Mouse (Mus musculus) ZHBTc4 (cell line): ENCODE measurements around the gene Spen.
A peak's percentile ranks its signal among the peaks of the same experiment; 100 is the strongest.
"Not testable (repeated sequence)": the region's sequence is repeated elsewhere in the genome, so short reads cannot be mapped to it uniquely, and the experiment has no call there.

Source experiments
- DNase-seq: peaks from one replicate; pipeline ENCODE4 v3.0.0-alpha.2; 2011; ENCODE audit warnings: low read depth, low spot score

Spen gene

DNA sequence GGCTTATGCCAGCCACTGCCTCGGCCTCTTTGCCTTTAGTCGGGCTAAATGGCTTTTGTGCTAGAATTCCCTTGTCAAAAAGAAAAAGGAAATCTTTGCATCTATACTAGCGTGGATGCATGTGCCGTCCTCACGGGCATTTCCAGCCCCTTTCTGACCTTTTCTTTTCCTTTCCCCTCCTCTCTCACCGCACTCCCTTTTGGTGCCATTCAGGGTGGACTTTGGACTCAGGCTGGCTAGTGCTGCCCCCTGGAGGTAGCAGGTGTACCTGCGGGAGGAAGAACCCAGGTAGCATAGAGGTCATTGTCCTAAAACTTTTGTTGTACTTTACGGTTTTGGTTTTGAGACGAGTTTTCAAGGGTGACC lies 21.5 kb upstream of the Spen start:
- peak; percentile 94 for DNase-seq

DNA sequence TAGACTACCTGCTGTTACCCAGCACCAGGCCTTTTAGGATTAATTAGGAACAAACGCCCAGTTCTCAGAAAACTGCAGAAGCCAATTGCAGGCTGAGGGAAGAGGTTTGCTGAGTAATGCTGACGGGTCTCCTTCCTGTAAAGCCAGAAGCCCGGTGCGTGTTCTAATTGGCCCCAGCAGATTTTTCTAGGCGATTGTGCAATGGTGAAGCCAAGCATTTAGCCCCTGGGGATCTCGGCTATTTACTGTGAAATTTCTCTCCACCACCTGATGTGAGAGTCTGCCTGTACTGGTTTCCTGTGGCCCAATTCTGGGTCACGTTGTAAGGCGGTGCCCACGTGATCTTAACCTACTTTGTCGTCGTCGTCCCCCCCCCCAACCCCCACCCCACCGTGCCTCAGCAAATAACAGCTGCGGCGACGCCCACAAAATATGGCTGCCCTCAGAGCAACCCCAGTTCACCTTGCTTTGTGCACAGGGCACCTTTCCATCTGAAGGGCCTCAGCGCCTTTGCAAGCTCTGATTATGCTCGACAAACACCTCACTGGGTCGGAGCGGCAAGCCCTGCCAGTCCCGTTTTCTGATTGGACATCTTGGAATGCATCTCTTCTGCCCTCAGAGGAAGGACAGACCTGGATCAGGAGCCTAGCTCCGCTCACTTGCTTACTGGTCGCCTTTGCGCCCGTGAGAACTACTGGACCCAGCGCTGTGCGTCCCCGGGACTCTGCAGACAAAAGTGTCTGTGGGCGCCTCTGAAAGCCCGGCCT lies 20.9 kb upstream of the Spen start:
- DNase-seq = peak; percentile 90

DNA sequence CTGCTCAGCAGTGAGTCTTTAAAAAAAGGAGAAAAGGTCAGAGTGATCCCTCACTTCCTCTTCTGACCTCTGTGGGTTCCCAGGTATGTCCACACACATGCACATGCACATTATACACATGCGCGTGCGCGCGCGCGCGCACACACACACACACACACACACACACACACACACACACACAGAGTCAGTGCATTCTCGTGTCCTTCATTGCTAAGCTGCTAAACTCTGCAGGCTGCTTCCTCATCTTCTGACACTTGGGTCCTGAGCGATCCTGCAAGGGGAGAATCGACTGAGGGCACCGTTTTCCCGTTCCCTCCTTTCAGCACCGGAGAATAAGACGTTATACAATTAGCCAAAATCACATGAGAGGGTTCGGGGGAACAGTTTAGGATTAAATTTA lies 20.3 kb upstream of the Spen start:
- peak; percentile 36 for DNase-seq

DNA sequence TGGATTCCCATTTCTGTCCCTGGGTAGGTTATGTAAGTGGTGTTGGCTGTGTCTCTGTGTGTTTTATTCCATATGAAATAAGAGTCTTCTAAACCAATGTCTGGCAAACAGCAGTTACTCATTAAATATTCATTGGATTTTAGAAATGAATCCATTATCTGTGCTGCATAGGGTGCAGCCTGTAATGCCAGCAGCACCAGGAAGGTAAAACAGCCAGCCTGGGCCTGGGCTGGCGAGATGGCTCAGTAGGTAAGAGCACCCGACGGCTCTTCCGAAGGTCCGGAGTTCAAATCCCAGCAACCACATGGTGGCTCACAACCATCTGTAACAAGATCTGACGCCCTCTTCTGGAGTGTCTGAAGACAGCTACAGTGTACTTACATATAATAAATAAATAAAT lies 17.8 kb upstream of the Spen start:
- DNase-seq = not testable (repeated sequence)

DNA sequence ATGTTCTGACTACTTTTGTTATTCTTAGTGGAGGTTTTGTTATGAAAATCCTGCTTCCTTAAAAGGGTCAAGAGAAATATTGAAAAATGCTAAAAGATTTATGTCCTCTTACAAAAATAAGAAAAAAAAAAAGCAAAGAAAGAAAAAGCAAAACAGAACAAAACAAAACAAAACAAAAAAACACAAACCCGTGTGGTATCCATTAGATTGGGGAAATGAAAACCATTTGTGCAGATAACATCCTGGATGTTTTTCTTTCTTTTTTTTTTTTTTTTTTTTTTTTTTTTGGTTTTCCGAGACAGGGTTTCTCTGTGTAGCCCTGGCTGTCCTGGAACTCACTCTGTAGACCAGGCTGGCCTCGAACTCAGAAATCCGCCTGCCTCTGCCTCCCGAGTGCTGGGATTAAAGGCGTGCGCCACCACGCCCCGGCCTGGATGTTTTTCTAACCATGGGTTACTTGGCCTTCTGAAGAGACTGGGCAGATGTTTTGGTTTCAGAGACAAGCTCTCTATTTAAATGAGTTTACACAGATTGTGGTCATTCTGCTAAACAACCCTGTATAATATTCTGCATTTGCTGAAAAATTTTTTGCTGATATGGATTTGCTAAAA lies 16.0 kb upstream of the Spen start:
- DNase-seq = not testable (repeated sequence)

DNA sequence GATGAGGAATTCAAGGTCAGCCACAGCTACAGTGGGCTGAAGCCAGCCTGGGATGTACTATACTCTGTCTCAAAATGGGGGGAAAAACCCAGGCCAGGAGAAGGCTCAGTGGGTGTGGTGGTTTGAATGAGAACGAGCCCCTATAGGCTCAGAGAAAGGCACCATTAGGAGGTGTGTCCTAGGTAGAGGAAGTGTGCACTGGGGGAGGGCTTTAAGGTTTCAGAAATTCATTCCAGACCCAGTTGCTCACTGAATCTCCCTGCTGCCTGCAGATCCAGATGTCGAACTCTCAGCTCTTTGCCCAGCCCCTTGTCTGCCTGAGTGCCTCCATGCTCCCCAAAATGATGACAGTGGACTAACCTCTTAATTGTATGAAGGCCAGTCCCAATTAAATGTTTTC lies 14.1 kb upstream of the Spen start:
- DNase-seq = peak; percentile 93

DNA sequence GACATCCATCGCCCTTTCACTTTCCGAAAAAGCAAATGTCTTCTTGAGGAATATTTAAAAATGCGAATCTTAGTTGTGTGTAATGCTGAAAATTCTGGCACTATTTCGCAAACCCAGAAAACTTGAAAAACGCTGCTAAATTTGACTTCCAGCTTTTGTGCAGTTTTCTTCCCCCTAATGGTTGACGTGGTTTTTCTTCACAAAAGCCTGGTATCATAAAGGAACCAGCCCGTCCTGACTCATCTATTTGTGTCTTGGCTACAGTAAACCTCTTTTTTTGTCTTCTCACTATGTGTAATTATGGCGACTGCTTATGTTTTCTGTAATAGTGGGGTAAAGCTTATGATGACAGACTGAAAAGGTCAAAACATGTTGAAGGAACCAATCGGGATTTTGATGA lies 8.9 kb upstream of the Spen start:
- DNase-seq = no peak

DNA sequence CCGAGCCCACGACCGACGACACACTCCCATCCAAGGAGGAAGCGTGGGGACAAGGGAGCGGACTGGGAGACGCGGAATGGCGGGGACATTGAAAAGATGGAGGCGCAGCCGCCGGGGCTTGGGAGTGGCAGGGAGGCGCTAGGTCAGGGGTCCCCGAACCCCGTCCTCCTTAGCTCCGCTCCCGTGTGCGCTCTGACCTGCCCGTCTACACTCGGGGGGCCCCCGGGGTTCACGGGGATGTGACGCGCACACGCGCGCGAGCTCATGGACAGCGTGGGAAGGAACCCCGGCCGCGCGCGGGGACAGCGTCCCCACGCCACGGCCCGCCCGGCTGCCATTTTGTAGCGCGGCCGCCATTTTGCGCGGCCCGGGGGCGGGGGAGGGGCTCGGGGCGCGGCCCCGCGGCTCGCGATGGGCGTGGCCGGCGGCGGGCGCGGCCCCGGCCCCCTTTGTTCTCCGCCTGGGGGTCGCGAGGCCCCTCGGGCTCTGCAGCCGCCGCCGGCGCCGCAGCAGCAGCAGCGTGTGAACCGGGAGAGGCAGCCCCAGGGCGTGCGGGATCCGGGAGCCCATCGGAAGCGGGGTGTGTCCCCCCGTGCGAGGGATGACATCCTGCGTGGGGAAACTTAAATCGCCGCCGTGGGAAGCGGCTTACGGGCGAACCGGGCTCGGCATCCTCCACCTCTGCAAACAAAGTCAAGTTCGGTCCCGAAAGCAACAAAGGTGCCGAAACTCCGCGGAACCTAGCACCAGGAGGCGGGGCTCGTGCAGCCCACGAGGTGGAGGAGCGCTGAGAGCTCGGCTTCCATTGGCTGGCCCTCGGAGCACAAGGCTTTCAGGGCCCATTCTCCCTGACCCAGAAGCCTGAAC lies 8.2 kb upstream of the Spen start:
- DNase-seq = peak; percentile 96

DNA sequence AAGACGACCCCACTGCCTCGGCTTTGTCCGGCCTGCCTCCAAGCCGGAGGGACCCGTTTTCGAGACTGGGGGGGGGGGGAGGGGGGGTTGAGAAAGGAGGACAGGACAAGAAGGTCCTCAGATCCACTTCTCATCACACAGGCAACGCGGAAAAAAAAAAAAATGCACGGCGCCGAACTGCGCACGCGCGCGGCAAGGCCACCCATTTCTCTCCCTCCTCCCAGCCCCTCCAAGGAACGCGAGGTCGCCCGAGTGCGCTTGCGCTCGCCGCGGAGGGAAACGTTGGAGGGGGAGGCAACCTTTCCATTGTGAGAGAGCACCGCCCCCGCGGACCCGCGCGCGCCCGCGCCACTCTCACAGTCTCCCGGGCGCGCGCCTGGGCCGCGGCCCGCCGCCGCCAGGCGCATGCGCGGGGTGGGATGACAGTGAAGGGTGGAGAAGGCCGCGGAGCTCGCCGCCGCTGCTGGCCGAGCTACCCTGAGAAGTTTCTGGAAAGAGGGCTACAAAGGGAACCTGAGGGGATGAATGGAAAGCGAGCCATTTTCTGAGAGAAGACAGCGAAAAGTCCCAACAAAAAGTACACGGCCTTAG lies 7.4 kb upstream of the Spen start:
- DNase-seq = peak; percentile 100

DNA sequence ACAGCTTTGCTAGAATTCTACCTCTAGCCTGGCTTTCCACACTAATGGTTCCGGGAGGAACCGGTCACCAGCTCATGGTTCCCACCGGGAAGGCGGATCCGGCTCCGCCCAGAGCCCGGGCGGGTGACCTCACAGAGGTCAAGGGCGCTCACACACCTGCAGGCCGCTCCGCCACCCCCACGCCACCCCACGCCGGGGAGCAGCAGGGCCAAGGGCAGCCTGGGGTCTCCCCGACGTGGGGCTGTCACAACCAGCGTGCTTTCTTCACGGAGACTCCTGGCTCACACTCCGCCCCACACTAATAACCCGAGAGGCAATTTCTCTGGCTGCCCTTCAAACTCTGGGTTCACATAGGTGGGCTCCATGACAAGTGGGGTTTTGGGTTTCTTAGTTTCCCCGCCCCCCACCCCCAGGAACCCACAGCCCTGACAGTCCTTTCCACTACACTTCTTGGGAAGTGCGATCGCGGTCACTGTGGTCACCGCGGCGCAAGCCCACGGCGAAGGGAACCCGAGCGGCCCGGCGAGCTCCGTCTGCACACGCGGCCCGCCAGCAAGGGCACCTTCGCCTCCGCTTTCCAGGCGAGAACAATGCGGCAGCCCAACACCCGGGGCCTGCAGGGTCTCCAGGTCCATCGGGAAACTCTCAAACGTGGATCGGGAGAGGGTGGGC lies 6.8 kb upstream of the Spen start:
- DNase-seq = peak; percentile 91

DNA sequence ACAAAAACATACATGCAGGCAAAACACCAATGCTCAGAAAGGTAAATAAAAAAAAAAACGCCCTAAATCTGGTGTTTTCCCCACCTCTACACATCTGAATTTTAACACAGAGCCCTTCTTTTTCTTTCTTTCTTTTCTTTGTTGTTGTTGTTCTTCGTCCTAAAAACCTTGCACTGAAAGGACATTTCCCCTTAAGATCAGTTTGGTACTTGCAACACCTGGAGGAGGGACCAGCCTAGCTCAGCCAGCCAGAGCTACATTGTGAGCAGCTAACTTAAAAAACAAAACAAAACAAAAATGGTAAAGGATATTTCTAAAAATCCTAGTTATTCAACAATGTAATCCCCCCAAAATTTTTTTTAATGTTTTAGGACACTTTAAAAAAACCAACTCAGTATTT lies 6.1 kb upstream of the Spen start:
- DNase-seq = no peak

DNA sequence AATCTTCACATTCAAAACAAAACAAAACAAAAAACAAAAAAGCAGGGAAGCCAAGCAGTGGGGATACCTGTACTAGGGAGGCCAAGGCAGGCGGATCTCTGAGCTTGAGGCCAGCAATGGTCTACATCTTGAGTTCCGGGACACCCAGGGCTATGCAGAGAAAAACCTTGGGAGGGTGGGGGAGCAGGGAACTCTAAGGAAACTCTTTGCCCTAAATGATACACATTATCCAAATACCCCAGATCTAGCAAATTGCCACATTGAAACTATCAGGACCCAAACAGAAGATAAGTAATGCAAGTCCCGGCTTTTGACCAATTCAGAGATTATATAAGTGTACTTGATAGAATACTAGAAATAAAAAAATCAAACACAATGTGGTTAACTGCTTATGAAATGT lies 5.2 kb upstream of the Spen start:
- DNase-seq = no peak

DNA sequence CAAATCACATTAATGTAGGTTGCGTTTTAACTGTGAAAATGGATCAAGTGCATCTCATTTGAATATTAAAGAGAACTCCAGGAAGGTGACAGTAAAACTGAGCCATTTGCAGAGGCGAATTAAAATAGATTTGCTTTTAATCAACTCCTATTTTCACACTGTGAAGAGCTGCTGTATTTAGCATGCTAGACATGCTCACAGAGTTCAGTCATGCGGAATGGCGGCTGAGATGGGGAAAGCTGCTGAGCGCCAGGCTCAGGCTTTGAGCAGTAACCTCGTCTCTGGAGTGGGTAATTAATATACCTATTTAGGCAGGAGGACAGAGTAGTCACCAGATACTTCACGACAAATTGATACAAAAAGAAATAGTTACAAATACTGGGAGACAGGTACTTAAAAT lies 3.5 kb upstream of the Spen start:
- DNase-seq = no peak

DNA sequence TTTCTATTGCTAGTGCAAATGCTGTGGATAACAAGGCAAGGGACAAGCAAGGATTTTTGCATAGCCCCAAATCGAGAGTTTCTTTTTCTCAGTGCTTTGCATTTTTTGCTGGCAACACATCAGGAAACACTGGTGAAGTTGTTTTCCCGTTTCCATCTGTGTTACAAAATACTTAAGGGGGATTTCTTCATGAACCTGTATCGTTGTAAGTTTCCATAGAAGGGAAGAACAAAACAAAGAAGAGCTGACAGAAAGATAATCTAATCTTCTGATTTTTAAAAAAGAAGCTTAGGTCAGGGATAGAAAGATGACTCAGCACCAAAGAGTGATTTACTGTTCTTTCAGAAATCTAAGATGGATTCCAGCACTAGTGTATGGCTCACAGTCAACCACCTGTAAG lies 2.4 kb upstream of the Spen start:
- DNase-seq = no peak

DNA sequence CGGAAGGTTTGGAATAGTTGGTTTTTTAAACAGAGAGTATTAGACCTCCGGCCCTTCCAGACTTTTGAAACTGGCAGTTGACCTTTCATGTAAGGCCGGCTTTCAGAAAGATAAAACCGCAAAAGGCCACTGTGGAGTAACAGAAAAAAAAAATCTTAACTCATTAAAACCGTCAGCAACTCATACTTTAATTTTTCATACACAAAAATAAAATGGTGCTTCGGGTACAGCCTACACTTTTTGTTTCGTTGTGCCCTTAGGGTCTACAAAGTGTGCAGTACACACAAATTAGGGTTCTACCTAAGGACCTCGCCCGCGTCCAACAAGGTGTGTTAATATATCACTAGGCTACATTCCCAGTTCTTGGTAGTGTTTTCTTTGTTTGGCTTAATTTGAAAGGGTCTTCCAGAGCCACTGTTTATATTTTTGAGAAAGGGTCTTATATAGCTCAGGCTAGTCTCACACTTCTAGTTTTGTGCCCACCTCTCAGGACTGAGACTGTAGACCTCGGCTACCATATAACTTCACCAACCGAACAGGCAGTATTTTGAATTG lies 893 bp upstream of the Spen start:
- DNase-seq = no peak

DNA sequence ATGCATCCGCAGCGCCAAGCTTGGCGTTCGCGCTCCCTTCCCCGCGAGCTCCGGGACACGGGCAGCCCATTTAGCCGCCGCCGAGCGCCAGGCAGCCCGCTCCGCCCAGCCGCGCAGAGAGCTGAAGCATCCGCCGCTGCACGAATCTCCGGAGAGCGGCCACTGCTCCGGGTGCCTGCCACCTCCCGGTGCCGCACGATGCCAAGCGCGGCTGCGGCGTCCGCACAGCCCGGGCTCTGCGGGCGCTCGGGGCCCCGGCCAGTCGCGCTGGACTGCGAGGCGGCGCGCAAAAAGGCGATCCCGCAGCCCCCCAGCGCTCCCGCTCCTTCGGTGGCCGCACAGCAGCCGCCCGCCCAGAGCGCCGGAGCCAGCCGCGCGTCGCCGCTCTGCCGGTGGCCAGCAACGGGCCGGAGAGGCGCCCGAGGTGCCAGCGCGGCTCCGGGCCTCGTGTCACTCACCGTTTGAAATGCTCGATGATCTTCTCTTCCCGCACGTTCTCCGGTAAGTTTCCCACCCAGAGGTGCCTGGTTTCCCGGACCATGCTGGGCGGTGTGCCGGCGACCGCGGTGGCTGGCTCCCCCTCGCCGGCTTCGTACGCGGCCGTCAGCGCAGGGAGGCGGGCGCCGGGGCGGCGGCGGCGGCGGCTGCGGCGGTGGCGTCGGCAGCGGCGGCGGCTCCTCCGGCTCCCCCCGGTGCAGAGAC lies 540 bp downstream of the Spen start:
- no peak for DNase-seq

DNA sequence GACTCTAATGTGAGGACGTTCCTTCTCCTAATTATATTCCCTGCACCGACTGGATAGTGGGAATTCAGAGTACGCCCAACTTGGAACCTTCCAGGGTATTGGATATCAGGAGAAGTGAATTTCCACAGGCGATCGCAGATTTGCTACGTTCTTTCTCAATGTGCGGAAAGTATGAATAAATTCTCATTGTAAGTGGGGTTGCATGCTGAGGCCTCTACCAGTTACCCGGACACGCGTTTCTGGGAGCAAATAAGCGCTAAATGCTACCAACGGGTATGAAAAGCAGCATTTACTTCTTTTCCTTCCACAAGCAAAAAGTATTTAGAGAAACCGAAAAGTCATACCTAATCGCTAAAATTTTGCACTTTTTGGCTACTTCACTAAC lies 1.2 kb downstream of the Spen start:
- no peak for DNase-seq

DNA sequence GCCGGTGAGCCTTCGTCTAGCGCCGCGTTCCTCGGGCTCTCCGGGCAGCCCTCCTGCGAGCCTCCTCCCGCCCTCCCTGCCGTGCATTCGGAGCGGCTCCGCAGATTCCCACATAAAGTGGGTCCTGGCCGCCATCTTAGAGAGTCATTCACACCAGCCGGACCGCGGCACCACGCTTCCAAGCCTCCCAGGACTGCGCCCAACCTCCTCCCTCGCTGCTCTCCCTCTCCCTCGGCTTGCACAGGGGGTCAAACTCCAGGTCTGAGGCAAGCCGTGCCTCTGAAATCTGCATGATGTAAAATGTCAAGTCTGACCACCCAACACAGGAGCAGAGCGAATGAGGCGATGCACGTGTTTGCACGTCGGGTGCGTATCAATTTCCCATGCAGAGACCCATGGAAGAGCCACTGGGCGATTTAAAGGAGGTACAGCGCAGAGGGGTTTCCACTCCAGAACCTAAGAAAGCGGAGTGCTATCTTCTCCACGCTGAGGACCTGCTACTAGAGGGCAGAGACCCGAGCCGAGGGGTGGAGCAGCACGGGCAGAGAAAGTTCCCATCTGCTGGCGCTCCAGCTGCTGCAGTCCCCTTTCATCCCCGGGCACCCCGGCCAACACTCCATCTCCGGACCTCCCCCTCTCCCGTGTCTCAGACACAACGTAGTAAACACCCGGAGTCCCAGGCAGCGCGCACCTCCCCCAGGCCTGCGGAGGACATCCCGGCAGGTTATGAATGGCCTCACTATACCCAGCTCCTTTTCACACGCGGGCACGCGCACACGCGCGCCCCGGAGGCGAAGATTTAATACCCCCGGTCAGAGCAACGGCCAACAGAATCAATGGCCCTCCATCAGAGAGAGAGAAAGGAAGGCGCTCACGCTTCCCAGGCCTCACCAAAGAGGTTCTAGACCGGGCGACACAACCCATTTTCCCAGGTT lies 1.8 kb downstream of the Spen start:
- DNase-seq = peak; percentile 86

DNA sequence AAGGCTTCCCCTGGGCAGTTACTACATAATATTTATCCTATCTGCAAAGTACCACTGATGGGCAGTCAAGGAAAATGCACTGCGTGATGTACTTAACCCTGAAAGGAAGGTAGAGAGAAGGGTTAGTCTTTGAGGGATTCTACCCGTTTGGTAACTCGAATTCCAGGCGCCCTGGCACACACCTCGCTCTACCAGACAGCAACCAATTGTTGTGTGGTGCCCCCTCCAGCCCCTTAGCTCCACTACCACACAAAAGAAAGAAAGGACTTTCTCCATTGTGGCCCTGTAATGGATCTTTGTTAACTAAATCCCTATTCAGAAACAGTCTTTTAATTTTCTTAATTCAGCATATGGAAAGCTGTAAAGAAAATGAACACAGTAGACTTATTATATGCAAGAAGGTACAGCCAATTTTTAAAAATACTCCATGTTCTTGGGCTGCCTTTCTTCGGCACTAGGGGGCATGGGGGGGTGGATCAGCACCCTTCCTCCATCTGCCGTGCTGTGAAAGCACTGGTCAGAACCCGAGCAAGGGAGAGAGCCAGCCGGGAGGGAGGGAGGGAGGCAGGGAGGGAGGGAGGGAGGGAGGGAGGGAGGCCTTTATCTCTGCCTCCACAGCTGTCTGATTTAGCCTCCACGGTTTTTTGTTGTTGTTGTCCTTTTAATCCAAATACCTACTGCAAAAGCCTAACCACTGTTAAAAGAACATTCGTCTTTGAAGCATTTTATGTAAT lies 3.3 kb downstream of the Spen start:
- DNase-seq = peak; percentile 85
